Mouse (Mus musculus): ENCODE data around the gene Pabpc4. TPM values are rescaled to one million over a fixed set of nuclear protein-coding genes. Genes with fewer than 3 reads are reported as not detected.
A peak's percentile ranks its signal among the peaks of the same experiment; 100 is the strongest.
"Not testable (repeated sequence)": the region's sequence is repeated elsewhere in the genome, so short reads cannot be mapped to it uniquely, and the experiment has no call there.

The Pabpc4 gene
- total RNA-seq, 2 experiments from 2014 or later = 255 to 289 TPM

GRCm38 (mm10) chr4:123295516-123296147, 33.5 kb downstream of the Pabpc4 start:
- DNase-seq = no peak
- intact Hi-C loops (cut with DNase I) = no loop called here

- no peak for DNase-seq
- intact Hi-C loops (cut with DNase I) = no loop called here
Observed at GRCm38 (mm10) chr4:123296148-123296534, 34.0 kb downstream of the Pabpc4 start.

GRCm38 (mm10) chr4:123297195-123297960, 35.2 kb downstream of the Pabpc4 start:
- no peak for DNase-seq
- intact Hi-C loops (cut with DNase I) = no loop called here

- intact Hi-C loops (cut with DNase I) = no loop called here
Observed at GRCm38 (mm10) chr4:123298226-123298625, 36.1 kb downstream of the Pabpc4 start.

GRCm38 (mm10) chr4:123298980-123299670, 37.0 kb downstream of the Pabpc4 start:
- intact Hi-C loops (cut with DNase I) = no loop called here

More at GRCm38 (mm10) chr4:123298226-123298625, 36.1 kb downstream of the Pabpc4 start:
- DNase-seq = peak; percentile 46 to 54

GRCm38 (mm10) chr4:123305789-123306188, 43.6 kb downstream of the Pabpc4 start:
- intact Hi-C loops (cut with DNase I) = loop anchor here (5.0 to 10.0 kb wide), 2 partner anchors 37 to 359 kb away; partner anchors contain the start of gene Bmp8a
- DNase-seq = peak in 1 of 2 experiments; percentile 53

More at GRCm38 (mm10) chr4:123298980-123299670, 37.0 kb downstream of the Pabpc4 start:
- peak; percentile 61 to 76 for DNase-seq

- DNase-seq = no peak
- intact Hi-C loops (cut with DNase I) = loop anchor here (5.0 to 10.0 kb wide), 2 partner anchors 35 to 358 kb away; partner anchors contain the start of gene Bmp8a
Observed at GRCm38 (mm10) chr4:123306999-123307398, 44.8 kb downstream of the Pabpc4 start.

- peak in 1 of 2 experiments; percentile 52 for DNase-seq
- intact Hi-C loops (cut with DNase I) = loop anchor here (5.0 to 10.0 kb wide), 2 partner anchors 34 to 357 kb away; partner anchors contain the start of gene Bmp8a
Observed at GRCm38 (mm10) chr4:123308292-123308691, 46.1 kb downstream of the Pabpc4 start.

- no peak for DNase-seq
- intact Hi-C loops (cut with DNase I) = no loop called here
Observed at GRCm38 (mm10) chr4:123311845-123312244, 49.7 kb downstream of the Pabpc4 start.

- no peak for DNase-seq
- intact Hi-C loops (cut with DNase I) = no loop called here
Observed at GRCm38 (mm10) chr4:123313010-123313409, 50.9 kb downstream of the Pabpc4 start.

GRCm38 (mm10) chr4:123314497-123314896, 52.3 kb downstream of the Pabpc4 start:
- DNase-seq = no peak
- intact Hi-C loops (cut with DNase I) = no loop called here

- intact Hi-C loops (cut with DNase I); DNase-seq: not testable (repeated sequence)
Observed at GRCm38 (mm10) chr4:123322910-123323309, 60.8 kb downstream of the Pabpc4 start.

GRCm38 (mm10) chr4:123323534-123323933, 61.4 kb downstream of the Pabpc4 start, which contains the start of gene Oxct2a:
Gene Oxct2a, minus strand, starts transcription at chr4:123323634.
- intact Hi-C loops (cut with DNase I) = no loop called here
- DNase-seq = no peak

GRCm38 (mm10) chr4:123326087-123326486, 63.9 kb downstream of the Pabpc4 start:
- intact Hi-C loops (cut with DNase I) = no loop called here
- DNase-seq = no peak

- intact Hi-C loops (cut with DNase I) = no loop called here
- no peak for DNase-seq
Observed at GRCm38 (mm10) chr4:123327630-123328029, 65.5 kb downstream of the Pabpc4 start.

GRCm38 (mm10) chr4:123328946-123329345, 66.8 kb downstream of the Pabpc4 start:
- intact Hi-C loops (cut with DNase I) = no loop called here
- DNase-seq = no peak

GRCm38 (mm10) chr4:123331326-123331725, 69.2 kb downstream of the Pabpc4 start:
- intact Hi-C loops (cut with DNase I) = no loop called here
- no peak for DNase-seq

GRCm38 (mm10) chr4:123331961-123332360, 69.8 kb downstream of the Pabpc4 start:
- intact Hi-C loops (cut with DNase I); DNase-seq: not testable (repeated sequence)

GRCm38 (mm10) chr4:123333151-123333550, 71.0 kb downstream of the Pabpc4 start:
- intact Hi-C loops (cut with DNase I) = no loop called here
- no peak for DNase-seq

- DNase-seq = no peak
- intact Hi-C loops (cut with DNase I) = no loop called here
Observed at GRCm38 (mm10) chr4:123334177-123334576, 72.0 kb downstream of the Pabpc4 start.

- DNase-seq; intact Hi-C loops (cut with DNase I): not testable (repeated sequence)
Observed at GRCm38 (mm10) chr4:123335244-123335643, 73.1 kb downstream of the Pabpc4 start.
